Mouse (Mus musculus): Measurements from ENCODE around the gene Kctd2.

Gene Kctd2

DNA sequence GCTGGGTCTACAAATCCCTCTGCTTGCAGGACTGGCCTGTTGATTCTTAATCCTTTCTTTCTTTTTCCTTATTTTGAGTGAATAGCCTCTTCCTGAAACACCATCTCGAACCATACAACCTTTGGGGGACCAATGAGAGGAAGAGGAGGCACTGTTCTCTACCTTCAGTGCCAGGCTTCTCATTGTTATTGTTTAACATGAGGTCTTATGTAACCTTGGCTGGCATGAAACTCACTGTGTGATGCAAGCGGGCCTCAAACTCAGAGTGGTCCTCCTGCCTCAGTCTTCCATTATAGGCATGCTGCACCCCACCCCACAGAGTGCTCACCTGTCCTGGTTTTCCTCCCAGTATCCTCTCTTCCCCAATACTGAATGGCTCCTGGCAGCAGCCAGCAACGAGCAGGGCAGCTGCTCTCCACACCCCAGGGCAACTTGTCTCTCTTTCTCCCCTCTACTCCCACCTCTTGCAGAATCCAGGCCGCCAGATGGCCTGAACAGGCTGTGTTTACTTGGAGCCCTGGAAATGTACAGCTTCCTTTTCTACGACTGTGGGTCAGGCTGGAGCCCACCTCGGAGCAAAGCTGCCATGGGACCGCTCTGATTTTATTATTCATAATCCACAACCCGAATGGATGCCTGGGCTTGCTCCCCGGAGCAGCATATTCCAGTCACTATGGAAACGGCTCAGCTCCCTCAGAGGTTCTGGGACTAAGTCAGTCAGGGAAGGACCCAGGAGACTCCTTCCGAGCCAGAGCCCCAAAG lies 19.1 kb upstream of the Kctd2 start:
- DNase-seq (ENCODE audit: low spot score): no peak

DNA sequence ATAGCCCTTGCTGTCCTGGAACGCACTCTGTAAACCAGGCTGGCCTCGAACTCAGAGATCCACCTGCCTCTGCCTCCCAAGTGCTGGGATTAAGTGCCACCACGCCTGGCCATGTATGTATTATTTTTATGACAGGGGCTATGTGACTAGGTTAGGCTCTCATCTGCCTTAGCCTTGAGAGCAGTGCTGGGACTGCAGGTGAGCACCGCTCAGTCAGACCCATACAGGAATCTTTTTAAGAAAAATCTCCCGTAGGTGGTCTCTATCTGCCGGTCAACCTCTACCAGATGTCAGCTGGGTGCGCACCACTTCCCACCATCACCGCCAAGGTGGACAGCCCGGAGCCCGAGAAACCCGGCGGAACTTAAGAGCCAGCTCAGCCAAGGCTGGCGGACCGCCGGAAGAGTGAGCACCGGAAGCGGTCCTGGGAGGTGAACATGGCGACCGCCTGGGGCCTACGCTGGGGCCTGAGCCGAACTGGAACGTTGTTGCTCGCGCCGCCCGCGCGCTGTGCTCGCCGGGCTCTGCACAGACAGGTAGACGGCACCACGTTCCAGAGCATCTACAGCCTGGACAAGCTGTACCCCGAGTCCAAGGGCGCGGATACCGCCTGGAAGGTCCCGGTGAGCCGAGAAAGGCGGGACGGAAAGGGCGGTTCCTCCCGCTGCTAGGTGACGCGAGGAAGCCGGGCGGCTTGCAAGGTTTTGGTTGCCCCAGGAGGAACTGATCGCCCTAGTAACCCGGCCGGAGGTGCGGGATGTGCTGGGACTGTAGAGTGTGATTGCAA lies 16.4 kb upstream of the Kctd2 start, which contains the start of gene Mrpl58:
Gene Mrpl58 (plus strand): TSS at position 415 of the 787 bp plus-strand sequence.
- DNase-seq (ENCODE audit: low spot score): peak; percentile 84

DNA sequence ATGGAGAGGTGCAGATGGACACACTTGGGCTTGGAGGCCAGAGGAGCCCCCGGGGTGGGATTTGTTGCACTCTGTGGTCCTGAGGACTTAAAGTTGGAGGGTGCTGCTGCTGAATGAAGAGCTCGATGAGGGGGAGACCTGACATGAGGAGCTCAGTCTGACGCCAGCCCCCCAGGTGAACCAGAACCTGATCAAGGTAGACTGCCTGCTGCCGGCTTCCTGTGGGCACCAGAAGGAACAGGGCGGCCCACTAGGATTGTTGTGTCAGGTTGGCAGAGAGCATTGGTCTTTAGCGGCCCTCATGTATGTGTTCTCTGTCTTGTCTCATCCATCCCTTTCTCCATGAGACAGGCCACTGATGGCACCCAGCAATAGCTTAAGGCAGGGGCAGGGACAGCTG lies 14.2 kb upstream of the Kctd2 start:
- no peak for DNase-seq (ENCODE audit: low spot score)

DNA sequence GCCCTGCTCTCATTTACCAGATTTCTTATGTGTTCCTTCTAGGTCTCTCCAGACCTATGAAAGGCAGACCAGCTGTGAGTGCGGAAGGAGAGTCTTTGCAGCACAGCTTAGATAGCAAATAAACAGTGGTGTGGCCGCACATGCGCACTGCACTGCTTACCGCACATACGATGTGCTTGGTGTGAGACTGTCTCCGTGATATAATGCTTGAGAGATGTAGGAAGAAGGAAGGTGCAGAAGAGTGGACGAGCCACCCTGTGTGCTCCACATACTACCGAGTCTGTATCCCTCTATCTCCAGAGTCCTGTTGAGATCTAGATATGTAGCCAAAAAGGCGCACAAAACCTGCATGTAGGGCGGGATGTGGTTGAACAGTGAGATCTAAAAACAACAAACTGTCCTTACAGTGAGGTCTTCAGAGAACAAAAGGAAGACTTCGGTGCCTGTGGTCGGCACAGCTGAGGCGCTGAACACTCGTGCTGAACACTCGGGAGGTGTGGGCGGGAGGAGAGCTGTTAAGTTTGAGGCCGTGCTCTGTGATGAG lies 13.0 kb upstream of the Kctd2 start:
- DNase-seq (ENCODE audit: low spot score): no peak

DNA sequence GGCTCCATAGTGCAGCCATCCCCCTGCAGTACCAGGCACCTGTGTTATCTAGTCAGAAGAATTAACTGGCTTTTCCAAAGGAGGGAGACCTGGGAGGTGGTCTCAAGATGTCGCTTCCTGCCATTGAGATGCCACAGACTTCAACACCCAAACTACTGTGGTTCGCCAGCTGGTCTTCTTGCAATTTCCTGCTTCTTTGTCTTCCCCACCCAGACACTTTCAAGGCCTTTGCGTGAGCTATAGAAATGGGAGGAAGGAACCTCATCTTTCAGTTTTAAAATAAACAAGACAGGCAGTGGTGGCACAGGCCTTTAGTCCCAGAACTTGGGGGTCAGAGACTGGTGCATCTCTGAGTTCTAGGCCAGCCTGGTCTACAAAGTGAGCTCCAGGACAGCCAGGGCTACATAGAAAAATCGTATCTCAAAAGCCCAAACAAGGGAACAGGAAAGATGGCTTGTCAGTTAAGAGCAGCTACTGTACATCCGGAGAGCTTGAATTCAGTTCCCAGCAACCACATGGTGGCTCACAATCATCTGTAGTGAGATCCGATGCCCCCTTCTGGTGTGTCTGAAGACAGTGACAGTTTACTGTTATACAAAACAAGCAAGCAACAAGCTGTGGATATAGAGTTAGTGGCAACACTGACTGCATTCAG lies 11.5 kb upstream of the Kctd2 start:
- no peak for DNase-seq (ENCODE audit: low spot score)

DNA sequence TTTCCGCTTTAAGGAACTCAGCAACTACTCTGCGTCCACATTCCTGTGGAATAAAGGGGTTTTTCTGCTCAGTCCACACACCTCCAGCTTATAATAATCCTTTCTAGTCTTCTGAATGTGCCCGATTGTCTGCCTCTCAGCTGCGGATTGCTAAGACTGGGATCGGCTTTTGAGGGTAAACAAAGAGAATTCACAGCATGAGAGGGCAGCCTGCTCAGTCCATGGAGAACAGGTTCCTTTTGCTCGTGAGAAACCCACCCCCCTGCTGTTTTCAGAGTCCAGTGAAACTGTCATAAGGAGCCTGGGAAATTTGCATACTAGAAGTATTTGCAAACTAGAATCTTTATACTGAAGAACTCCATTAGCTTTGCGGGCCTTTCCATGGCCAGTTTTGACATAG lies 10.4 kb upstream of the Kctd2 start:
- DNase-seq (ENCODE audit: low spot score): no peak

DNA sequence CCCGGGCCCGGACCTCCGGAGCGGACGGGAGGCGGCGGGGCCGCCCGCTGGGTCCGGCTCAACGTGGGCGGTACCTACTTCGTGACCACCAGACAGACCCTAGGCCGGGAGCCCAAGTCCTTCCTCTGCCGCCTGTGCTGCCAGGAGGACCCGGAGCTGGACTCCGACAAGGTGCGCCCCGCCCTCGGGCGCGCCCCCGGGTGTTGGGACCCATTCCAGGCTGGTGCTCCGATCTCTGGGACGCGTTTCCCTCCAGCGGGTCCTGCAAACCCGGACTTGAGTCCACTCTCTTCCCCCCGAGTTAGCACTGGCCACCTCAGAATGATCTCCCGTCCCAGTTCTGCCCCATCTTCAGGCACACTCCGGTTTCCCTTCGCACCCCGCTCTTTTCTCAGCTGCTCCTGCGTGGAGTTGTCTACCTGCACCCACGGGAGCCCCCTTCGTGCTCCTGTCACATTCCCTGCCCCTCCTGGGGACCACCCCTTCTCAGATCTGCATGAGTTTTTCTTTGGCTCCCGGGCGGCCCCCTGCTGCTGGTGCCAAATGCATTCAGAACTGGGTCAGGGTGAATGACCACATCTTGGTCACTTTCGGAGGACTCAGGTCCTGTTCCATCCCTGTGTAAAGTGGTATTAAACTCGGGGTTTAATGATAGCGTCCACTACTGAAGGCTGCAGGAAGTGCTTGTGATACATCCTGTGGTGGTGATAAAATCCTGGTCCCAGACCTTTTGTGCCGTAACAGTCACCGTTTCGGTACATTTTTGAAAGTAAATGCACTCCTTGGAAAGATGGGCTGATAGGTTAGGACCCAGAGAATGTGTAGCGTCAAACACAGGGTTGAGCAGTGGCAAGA lies 635 bp downstream of the Kctd2 start:
- DNase-seq (ENCODE audit: low spot score): peak; percentile 66

DNA sequence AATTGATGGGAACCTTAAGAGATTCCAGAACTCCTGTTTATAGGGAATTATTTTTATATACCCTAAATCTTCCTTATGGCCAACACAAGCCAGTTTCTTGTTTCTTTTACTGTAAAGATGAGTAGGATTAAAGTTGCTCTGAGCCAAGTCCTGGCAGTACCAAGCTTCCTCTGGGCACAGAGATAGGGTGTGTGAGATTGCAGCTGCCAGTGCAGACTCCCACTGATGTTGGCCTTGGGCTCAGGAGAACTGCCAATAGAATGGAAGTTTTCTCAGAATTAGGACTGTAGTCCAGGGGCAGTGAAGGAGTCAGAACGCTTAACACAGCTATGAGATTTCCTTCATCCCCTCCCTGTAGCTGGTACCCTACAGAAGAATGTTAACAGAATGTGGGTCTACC lies 1.4 kb downstream of the Kctd2 start:
- no peak for DNase-seq (ENCODE audit: low spot score)

DNA sequence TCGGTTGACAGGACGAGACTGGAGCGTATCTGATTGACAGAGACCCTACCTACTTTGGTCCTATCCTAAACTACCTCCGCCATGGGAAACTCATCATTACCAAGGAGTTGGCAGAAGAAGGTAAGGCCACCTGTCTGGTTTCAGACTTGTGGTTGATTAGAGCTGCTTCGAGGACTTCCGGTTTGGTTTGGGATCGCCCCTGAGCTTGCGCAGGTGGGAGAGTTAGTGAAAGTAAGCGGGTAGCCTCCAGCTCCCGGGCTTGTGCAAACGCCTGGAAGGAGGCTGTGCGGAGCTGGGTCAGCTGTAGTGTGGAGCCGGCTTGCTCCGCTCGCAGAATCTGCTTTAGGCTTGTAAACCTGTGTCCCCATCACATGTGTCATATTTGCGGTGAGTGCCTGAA lies 2.0 kb downstream of the Kctd2 start:
- no peak for DNase-seq (ENCODE audit: low spot score)

DNA sequence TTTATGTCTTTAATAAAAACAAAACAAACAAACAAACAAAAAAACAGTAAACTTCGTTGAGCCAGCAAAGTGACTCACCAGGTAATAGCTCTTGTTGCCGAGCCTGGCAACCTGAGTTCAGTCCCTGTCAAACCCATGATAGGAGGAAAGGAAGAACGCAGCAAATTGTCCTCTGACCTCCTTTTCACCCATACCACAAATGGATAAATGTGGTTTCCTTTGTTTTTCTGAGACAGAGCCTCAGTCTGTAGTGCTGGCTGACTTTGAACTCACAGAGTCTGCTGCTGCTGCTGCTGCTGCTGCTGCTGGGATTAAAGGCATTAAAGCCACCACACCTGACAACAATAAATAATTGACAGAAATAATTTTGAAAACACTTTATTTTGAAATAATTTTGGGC lies 3.2 kb downstream of the Kctd2 start:
- no peak for DNase-seq (ENCODE audit: low spot score)

DNA sequence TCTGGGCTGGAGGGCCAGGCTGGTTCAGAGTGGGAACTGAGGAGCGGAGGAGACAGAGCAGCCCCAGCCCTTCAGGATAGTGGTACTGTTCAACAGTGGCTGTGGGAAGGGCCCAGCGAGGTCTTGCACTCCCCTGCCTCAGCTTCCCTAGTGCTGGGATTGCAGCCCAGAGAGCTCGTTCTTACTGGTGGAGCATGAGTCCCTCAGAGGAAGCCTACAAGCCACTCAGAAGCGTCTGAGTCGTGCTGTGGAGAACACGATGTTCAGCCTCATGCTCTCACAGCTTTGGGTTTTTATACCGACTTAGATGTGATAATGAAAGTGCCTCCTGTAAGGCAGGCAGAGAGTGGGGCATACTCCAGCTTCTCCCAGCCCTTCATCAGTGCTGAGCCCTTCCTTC lies 4.7 kb downstream of the Kctd2 start:
- no peak for DNase-seq (ENCODE audit: low spot score)

DNA sequence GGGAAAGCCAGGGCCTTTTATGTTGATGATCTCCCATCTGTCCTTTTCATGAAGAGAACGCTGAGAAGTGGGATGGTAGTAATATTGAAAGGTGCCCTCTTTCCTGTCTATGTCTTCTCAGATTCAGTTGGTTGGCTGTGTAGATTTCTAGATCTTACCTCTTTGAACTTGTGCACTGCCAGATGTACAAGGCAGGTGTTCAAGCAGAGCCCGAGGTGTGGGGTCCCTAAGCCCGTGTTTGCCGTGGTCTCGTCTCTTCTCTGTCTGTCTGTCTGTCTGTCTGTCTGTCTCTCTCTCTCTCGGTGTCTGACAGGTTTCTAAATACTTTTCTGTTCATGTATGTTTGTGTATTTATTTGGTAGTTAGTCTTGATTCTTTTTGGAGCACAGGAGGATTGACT lies 5.7 kb downstream of the Kctd2 start:
- no peak for DNase-seq (ENCODE audit: low spot score)

DNA sequence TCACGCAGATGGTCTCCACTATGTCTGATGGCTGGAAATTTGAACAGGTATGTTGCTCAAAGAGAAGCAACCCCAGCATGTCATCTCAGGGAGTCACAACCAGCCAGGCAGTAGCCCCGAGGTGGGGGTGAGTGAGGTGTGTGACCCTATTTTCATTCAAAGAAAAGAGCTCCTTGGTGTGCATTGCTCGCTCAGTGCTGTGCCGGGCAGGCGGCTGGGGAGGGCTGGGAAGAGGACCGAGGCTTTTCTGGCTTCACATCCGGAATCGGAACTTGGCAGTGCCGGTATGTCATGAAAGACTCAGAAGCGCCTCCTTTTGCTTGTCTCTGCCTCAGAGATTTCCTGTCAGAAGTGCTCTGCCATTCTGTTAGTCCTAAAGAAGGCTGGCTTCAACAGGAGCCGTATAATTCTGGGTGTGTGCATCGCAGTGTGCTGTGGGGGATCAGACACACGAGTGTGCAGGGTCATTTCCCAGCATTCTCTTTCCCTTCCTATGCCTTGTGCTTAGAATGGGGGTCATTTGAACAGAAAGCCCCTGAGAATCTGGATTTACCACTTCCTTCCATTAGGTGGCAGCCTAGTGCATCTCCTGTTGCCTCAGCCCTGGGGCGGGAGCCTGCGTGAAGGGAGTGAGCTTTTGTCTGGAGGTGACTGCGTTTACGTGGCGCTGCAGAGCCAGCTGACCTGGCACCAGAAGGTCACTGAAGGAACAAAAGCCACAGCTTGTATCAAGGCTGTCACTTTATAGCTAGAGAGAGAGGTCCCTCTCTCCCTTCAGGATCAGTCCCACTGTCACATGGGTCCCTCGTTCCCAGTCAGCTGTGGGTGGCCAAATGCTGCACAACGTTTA lies 7.8 kb downstream of the Kctd2 start:
- DNase-seq (ENCODE audit: low spot score): peak; percentile 59

DNA sequence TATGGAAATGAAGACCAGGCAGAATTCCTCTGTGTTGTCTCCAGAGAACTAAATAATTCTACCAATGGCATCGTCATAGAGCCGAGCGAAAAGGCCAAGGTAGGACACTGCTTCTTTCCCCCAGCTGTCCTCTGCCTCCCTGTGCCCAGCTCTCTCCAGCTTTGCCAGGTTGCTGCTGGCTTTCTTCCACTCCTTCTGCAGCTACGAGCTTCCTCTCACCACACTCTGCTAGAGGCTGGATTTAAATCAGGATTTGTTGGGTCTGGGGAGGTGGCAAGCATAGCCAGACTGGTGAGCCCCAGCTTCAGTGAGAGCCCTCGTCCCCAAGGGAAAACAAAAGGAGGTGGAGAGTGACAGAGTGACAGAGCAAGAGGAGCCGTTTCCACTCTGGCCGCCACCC lies 9.4 kb downstream of the Kctd2 start:
- no peak for DNase-seq (ENCODE audit: low spot score)

DNA sequence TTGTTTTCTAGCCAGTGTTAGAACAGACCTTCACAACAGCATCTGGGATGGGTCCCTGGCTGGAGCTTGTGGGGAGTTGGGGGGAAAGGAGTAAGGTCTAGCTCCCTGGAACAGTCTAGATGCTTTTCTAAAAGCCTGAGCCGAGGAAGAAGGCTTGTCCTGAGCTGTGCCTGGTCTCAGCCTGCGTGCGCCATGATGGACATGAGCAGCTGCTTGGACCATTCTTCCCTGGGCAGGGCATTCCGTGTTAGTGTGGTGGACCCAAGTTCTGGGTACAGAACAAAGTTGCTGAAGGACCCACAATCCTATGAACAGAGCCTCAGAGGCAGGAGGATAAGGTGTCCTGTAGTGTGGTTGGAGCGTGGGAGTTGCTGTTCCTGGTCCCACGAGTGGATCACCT lies 10.6 kb downstream of the Kctd2 start:
- no peak for DNase-seq (ENCODE audit: low spot score)

DNA sequence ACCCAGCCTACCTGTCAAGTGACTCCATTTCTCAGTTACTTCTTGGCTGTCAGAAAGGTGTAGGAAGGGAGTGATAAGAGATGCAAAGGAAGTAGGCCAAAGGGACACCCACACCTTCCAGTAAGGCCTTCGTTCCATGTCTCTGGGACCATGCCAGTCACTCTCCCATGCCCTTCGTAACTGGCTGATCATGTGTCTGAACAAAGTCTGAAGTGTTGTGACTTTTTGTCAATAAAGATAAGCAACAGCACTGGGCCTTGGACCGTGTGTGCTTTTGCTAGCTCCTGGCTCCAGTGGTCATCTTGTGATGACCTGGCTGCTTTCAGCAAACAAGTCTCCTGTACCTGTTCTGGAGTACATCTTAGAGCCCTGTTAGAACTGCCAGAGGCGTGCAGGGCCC lies 12.9 kb downstream of the Kctd2 start:
- DNase-seq (ENCODE audit: low spot score): no peak

DNA sequence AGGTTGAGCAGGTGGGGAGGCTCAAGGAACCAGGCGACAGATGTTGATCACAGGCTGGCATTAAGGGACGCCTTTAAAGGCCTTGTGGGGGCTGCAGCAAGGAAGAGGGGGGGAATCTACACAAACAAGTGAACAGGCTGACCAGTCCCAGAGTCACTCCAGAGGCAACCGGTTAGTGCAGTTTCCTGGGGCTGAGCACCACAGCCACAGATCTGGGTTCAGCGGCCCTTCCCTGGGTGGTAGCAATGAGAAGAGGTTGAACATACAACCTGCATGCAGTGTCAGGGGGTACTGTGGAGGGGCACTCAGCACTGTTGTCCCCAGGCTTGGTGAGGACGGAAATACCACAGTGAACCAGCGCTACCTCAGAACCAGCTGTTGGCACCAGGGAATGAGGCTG lies 13.4 kb downstream of the Kctd2 start:
- DNase-seq (ENCODE audit: low spot score): no peak

DNA sequence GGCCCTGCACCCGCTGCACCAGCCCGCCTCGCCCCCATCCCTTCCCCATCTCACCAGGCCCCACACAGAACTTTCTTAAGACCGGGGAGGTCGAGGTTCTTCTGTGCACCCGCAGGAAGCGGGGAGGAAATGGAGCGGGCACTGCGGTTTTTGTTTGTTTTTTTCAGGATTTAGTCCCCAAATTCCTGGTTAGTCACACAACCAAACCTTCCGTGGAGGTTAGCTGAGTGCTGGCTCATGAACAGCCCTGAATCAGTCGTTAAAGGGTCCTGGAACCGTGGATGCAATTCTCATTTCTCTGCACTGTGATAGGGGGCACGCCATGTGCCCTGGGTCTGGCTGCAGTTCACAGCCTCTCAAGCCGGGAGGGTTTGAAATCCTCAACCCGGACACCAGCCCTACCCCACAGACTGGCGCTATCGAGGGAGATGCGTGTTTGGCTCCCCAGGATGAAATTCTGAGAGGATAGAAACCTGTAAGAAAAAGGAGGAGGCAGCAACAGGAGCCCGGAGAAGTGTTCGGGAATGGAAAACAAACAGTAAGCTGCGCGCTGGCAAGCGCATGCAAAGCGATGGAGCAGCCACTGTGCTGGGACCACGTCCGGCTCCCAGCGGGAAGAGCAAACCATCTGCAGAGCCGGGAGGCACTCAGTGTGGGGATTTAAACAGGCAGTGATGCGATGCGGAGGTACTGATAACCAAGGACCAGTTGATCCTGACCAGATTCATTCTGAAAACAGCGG lies 15.8 kb downstream of the Kctd2 start:
- peak; percentile 17 for DNase-seq (ENCODE audit: low spot score)

DNA sequence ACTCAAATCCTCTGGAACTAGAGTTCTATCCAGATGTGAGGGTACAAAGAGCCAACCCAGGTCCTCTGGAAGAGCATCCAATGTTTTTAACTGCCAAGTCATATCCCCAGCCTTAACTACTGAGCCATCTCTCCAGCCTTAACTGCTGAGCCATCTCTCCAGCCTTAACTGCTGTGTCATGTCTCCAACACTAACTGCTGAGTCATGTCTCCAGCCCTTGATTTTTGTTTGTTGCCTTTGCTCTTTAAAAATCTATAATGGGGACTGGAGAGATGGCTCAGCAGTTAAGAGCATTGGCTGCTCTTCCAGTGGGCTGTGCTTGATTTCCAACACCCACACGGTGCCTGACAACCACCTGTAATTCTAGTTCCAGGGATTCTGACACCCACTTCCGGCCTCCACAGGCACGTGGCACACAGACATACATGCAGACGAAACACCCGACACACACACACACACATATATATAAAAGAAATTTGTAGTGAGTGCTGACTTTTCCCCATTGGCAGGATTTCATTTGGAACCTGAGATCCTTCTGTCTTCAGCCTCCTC lies 17.7 kb downstream of the Kctd2 start:
- no peak for DNase-seq (ENCODE audit: low spot score)

DNA sequence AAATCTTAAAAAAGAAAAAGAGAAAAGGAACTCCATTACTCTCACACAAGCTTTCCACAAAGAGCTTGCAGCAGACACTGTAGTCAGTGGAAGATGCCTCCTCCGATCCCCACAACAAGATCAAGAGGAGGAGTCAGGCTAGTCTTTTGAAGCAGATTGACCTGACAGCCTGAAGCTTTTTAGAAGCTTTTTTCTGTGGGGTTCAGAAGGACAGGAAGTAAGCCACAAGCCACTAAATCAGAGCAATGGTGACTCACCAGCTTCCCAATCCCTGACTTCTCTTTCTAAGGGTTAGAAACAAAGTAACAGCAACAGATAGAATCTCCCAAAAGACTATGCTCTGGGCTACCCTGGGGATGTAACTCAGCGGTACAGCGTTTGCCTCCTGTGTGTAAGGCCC lies 19.4 kb downstream of the Kctd2 start:
- no peak for DNase-seq (ENCODE audit: low spot score)
